Mouse (Mus musculus) T-helper 2 cell (primary cell): ENCODE results near the gene Soga1.

Experiments used
- in situ Hi-C: fragments of 300-600 bp; cut with MboI, MseI; formaldehyde crosslinking; loops from one replicate; pipeline ENCODE4 v1.15.1; 2025; ENCODE audit warnings: high pct_unique_total_duplicates

The Soga1 gene

DNA sequence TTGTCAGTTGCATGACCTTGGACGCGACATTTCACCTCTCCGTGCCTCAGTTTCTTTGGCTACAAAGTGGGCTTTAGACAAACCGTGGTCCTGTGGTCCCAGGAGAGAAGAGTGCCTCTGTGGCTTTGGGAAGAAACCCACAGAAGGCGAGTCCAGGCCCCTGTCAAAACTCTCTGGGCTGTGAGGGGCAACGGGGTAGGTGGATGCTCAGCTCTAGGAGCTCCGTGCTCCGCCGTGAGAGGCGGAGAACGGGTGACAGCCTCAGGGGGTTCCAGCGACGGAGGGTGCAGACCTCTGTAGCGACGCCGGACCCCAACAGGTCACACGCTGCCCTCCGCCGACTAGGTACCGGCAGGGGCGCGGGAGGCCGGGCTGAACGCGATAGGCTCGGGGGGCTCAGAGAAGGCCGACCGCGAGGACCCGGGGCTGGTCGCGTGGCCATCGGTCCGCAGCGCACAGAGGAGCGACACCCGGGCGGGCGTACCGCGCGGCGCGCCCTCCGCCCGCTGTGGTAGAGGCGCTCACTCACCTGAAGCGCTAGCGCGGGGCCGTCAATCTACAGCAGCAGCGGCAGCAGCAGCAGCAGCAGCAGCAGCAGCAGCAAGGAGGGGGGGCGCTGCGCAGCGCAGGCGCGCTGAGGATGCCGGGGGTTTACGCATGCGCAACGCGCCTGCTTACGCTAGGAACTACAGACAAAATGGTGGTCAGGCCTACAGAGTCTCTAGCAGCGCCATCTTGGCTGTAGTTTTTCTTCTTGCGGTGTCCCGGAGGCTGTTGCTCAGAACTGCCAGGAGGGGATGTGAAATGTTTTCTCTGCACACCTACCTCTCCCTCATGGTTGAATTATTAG, 87.4 kb downstream of the Soga1 start, which contains the start of gene Ndrg3:
Gene Ndrg3 (minus strand): TSS at position 587 of the 850 bp plus-strand sequence.
- in situ Hi-C loops = loop anchor here (10.0 kb wide), 1 partner anchor 213 kb away; the partner anchor contains the start of gene Rbl1

DNA sequence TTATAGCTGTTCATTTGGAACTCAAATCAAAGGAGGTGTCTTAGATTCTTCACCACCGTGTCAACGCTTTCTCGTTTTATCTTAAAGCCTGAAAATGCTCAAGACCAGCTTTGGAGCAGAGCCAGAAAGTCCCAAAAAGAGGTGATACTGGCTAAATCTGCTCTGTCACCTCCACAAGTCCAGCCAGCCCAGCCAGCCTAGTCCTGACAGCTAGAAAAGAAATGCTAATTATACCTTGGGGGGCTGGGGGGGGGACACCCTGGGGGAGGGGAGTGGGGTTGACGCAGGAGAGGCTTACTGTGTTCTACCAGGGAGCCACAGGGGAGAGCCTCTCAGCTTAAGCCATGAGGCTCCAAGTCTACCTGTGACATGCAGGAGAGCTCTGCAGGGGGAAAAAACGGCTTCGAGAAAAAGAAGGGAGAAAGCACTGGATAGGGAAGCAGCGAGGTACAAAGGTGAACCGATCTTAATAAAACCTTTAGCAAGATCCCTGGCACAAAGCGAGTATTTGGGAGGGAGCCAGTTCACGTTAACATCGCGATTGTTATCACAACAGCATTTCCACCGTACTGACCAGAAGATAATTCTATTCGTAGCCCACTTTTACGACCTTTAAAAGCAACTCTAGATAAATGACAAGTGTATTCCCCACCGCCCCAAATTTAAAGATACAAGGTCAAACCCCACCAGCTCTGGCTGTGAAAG, 88.2 kb downstream of the Soga1 start:
- in situ Hi-C loops = loop anchor here (10.0 kb wide), 1 partner anchor 214 kb away; the partner anchor contains the start of gene Rbl1

DNA sequence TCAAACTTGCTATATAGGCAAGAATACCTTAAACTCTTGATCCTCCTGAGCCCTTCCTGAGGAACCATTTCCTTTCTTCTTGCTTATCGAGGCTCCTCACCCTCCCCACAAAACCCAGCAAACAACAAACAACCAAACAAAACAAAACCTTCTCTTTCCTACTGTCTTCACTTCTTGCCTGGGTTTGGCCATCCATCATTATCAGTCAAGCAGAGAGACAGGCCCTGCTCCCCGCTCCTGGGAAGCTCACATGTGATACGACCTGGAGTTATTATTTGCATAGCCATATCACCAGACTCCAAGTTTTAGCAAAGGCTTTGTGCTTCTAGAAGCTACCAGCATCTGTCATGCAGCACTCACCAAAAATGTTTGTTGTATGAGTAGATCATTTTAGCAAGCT, 91.7 kb downstream of the Soga1 start:
- in situ Hi-C loops = loop anchor here (5.0 kb wide), 1 partner anchor 110 kb away; no protein-coding TSS in a partner anchor

DNA sequence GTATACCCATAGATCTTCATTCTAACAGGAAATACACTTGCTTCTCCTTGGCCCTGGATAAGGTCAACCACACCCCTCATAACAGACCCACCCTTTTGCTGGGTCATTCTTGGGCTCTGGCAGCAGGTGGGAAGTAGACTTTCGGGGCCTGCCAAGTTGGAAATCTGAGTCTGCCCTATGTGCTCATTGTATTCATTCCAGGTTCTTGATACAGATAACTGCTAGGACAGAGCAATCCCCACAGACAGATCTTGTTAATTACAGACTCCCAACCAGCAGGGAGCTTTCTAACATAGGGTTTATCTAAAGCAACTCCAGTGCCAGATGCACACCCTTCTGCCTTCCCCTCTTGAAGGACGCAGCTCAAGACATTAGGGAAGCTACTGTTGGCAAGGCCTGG, 96.2 kb downstream of the Soga1 start:
- in situ Hi-C loops = no loop called here

DNA sequence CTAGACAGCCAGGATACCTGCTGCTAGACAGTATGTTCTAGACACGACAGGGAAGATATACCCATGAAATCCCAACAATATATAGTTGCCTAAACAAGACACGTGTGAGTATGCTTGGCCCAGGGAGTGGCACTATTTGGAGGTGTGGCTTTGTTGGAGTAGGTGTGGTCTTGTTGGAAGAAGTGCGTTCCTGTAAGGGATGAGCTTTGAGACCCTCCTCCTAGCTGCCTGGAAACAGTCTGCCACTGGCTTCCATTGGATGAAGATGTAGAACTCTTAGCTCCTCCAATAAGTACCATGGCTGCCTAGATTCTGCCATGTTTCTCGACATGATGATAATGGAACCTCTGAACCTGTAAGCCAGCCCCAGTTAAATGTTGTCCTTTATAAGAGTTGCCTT, 97.8 kb downstream of the Soga1 start:
- in situ Hi-C loops = no loop called here

DNA sequence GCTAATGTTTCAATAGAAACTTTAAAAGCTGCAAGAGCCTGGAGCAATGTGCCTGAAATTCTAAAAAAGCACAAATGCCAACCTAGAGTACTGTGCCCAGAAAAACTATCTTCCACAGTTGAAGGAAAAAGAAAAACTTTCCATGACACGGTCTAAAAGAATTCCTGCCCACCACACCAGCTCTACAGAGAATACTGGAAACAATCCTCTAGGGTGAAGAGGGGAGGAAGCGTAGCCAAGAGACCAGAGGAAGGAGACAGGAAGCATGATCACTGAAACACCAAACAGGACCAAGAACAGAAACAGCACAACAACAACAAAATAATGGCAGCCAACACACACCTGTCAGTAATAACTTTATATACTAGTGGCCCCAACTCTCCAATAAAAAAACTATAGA, 99.0 kb downstream of the Soga1 start:
- in situ Hi-C loops = no loop called here

DNA sequence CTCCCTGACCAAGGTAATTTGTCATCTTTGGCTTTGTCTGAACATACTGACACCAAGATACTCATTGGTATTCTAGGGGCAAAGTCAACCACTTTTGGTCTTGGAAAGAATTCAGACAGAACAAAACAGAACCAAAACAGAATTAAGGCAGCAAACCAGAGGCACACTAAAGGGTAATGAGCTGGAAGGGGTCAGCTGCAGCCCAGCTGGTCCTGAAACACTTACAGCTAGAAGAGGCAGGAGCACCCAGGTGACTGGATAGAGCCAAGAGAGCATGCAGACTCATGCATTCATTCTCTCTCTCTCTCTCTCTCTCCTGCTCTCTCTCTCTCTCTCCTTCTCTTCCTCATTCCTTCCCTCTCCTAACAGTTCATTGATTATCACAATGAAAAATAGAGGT, 102.3 kb downstream of the Soga1 start:
- in situ Hi-C loops = no loop called here

DNA sequence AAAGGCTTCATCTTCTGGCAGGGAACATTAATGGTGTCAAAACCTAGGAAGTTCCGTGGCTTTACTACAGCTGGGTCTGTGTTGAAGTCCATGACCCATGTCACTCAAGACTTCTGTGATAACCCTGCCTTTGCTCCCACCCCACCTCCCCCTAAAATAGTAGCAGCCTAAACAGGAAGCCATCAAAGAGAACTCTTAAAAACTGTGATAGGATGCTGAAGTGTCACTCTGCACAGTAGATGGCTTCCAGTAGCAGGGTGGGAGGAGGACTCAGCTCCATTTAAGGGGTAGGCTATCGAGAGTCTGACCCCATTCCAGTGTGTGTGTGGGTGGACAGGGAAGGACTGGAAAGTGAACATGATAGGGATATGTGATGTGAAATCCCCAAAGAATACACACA, 104.1 kb downstream of the Soga1 start:
- in situ Hi-C loops = no loop called here

DNA sequence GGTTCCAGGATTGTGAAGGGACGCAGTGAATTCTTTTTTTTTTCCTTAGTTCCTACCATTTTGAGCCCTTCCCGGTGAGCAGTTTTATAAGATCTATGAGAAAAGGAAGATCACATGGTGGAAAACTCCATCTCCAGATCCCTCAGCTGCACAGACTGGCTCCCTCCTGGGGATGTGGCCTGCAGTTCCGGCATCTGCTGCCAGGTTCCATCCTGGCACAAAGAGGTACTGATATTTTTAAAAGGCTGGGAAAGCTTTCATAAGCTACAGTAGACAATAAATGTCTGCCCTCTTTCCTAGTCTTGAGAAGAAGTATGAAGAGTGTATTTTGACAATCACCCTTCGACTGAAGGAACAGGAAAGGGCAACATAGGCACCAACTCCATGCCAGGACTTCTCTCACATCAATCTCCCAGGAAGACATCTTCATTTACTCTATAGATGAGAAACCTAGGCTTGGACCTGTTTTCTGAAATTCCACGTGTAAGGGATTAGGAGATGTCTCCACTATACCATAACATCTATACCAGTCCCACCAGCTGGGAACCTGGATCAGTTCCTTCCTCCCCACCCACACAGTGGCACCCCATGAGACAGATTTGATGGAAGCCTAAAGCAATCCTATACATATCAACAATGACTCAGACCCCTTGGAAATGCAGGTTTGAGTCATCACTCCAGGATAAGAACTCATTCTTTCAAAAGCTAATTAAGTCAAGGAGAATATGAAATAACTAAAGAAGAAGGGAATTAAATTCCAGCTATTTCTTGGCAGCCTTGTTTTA, 105.5 kb downstream of the Soga1 start:
- in situ Hi-C loops = no loop called here

DNA sequence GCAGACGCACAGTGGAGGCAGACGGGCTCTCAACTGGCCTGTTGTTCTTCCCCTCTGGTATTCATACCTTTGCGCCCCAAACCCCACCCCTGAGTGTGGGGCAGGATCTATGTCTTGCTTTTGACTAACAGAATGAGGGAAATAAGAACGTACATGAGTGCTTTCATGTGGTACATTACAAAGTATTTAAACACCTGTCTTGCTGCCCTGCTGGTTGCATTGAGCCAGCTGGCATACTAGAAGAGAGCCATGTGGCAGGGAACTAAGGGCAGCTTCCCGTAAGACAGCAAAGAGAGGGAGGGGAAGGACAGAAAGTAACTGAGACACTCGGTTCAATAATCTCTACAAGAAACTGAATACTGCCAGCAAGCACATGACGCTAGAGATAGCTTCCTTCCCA, 108.8 kb downstream of the Soga1 start:
- in situ Hi-C loops = no loop called here

DNA sequence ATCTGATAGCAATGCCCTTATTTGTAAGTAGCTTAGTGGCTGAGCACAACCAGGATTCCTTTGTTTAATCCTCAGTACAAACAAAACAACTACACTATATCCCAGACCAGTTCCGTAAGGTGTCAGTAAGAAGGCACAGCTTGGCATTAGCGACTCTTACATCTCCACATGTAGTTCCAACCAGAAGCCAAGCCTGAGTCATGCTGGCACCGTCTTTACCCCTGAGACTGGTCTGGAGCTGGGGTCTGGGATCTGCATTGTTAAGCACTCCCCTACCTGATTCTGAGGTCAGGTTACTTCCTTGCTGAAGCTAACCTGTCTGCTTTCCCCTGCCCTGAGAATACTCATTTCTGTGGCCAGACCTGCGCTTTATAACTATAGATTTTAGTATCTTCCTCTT, 110.6 kb downstream of the Soga1 start:
- in situ Hi-C loops = no loop called here

DNA sequence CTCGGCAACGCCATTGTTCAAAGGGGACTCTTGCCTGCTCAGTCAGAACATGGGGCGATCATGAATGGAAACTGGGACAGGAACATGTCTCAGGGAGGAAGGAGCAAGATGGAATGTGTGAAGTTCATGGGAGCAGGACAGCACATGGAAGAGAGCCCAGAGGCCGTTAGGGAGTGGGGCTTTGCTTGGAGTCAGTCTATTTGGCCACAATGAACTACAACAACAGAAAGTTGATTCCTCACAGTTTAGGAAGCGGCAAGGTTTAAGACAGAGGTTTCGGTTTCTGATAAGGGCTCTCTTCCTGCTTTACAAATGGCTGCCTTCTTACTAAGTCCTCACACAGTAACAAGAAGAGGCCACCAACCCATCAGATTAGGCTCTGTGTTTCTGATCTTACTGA, 111.7 kb downstream of the Soga1 start:
- in situ Hi-C loops = no loop called here
